Mouse (Mus musculus) kidney, adult 18-20 months (tissue): ENCODE results near the gene Mt4.
"Not testable (repeated sequence)": the region's sequence is repeated elsewhere in the genome, so short reads cannot be mapped to it uniquely, and the experiment has no call there.

Experiments
- DNase-seq: peaks from one replicate; pipeline ENCODE4 v3.0.0; 2021

Gene Mt4

DNA sequence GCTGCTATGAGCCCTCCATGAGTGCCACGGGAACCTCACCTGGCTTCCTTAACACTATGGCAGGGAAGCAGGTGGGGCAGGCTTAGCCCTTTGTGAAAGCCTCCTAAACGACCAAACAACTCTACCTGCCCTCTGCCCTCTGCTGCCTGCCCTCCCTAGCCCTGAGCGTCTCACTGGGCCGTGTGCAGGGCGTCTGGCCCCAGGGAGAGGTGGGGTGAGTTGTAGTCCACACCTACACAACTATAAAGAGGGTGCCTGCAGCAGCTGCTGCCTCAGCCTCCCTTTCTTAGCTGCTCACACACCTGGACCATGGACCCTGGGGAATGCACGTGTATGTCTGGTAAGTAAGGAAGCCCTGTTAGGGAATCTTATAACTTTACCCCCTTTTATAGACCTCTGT lies at the start of gene Mt4:
Gene Mt4, plus strand, starts transcription at position 265 of the 400 bp plus-strand sequence.
- DNase-seq = no peak

DNA sequence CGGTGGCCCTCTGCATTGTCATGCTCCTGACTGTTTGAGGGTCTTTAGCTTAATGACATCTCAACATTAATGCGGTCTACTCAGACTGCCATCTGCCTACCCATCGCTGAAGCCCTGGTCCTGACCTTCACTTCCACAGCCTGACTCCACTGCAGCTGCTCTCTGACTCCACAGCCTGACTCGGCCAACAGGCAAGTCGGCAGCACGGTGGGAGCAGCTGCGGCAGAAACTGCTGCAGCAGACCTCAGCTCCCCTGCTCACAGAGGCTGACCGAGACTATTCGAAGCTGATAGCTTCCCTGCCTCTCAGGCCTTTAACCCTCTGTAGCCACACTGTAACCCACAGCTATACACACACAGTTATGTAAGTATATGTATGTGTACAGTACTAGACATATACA lies 49.0 kb upstream of the Mt4 start:
- DNase-seq = no peak

DNA sequence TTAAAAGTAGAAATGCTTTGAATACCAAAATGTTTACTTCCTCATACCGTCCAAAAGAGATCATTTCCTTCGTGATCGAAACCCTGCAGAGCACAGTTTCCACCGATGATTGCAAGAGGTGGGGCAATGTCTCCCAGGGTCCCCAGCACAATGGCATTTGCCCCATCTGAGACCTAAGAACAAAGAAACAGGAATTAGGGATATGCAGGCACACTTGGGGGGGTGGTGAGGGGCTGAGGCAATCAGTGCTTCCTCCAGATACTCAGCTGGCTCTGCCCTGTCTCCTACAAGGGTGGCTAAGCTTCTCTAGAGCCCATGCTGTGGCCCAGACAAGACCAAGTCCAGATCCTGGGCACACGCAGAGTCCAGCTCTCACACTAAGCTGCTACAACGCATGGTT lies 47.3 kb upstream of the Mt4 start:
- no peak for DNase-seq

DNA sequence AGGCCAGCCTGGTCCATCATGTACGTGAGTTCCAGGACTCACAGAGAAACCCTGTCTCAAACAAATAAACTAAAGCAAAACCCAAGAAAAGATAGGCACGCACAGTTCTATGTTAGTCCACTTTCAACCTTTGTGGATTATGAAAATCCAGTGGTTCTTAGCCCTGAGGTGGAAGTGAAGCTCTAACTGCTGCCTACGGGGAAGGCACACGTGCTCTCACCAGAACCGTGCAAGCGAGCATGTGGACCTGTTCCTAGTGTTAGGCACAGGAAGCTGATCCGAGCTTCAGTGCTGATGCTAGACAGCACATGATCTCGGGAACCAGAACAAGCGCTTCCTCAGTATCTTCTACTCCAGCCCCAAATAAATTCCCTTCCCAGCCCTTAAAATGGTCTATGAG lies 44.1 kb upstream of the Mt4 start:
- no peak for DNase-seq

DNA sequence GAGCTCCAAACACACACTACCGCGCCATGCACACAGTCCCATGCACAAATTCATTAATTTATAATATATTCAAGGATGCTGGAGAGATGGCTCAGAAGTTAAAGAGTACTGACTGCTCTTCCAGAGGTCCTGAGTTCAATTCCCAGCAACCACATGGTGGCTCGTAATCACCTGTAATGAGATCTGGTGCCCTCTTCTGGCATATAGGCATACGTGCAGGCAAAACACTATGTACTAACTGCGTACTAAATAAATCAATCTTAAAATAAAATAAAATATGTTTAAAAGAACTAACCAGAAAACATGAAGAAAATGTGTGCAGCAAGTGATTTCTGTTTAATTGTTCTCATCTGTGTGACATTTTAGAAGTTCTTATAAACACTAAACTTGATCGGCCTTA lies 42.7 kb upstream of the Mt4 start:
- no peak for DNase-seq

DNA sequence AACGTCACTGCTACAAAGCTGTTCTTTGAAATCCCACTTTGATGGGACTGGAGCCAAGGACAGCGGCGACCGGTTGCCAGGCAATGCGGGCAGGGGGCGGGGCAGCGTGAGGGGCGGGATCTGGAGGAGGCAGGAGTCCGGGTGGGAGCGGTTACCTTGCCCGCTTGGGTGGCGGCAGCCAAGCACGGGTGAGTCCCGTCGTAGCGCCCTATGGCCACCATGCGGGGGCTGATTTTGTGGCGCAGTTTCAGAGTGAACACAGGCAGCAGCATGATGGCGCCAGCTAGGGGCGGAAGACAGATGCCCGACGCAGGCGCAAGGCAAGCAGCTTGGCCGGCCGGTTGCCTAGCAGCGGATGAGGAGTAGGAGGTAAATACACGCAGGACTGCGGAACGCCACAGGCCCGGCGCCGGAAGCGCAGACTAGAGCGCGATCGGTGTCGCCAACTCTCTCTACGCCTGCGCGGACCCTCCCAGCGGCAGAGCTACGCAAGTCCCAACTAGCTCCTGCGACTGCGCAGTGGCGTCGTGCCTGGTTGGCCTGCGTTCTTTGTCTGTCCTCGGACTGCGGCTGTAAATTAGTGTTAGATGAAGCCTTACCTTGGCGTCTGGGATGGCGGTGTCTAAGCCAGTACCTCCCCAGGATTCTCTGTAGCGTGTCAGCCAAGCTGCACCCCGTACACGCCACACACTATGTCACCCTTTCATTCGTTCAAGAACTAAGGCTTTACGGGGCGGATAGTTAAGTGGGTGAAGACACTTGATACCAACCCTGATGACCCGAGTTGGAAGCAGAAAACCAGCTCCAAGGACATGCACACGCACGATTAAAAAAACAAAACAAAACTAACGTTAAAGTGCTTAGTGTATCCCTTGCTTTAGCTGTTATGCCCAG lies 38.7 kb upstream of the Mt4 start, which contains the start of gene Bbs2:
Gene Bbs2, minus strand, starts transcription at position 848 of the 894 bp plus-strand sequence.
- peak; percentile 98 for DNase-seq

DNA sequence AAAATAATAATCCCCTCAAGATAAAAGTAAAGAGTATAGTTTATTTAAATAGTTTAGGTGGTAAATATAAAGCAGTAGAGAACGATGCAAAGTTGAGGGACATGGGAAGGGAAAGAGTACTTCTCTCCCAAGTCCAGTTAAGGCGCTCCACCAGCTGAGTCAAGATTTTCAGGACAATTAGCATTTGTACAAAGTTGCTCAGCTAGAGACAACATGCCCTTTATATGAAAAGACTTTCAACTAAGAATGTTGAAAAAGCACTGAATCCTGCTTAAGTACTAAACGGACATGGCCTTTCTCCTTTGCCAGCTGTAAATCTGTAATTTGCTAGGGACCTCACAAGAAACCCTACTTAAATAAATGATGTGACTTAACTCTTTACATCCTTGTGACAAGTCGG lies 38.0 kb upstream of the Mt4 start:
- DNase-seq = no peak

DNA sequence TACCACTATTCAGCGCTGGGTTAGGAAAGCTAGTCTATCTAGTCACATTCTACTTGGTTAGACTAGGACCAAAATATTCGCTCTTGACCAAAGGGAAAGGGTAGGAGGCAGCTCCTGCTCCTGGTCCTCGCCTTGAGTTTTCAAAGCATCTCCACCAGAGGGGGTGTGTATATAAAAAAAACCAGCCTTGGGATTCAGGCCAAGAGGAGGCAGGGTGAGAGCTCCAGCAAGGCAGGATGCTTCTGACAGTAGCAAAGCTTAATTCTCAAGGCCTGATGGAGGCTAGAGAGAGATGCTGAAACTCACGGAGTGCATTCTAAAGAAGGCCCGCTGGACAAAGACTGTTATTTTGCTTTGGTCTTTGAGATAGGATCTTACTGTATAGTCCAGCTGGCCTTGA lies 32.9 kb upstream of the Mt4 start:
- no peak for DNase-seq

DNA sequence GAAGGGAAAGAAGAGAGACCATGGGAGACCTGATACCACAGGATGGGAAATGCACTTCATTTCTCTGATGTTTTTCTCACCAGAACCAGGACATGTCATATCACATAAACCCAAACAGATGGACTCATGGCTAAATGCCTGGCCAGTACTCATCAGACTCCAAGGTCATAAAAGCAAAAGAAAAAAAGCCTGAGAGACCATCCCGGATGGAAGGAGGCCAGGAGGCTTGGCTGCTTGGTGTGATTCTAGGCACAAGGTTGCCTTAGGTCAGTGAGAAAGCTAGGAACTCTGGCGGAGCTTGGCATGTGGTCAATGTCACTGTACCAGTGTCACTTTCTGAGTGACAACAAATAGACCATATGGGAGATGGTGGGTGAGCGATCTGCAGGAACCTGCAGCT lies 29.1 kb upstream of the Mt4 start:
- no peak for DNase-seq

DNA sequence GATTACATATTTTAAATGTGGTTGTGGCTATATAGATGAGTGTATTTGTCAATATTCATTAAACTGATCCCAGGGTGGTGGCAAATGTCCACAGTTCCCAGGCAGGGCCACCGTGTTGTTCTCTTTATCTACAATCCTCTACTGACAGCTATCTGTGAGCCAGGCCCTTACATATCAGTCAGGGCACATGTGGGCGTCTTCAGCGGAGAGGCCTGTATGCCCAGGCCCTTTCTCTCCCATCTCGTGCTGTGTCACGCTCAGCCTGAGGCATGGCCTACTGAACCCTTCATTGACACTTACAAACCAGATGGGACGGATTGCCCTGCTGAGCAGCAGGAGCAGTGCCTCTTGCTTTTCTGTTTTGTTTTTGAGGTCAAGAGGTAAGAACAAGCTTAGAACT lies 27.6 kb upstream of the Mt4 start:
- no peak for DNase-seq

DNA sequence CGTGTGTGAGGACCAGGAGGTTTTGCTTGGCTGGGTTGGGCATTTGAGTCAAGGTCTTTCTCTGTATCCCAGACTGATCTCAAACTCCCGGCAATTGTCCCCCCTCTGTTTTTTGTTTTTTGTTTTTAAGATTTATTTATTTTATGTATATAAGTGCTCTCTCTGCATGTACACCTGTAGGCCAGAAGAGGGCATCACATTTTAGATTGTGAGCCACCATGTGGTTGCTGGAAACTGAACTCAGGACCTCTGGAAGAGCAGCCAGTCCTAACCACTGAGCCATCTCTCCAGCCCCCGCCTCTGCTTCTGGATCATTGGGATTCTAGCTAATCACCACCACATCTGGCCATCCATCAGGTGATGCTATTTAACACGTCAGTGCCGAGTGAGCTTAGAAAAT lies 27.2 kb upstream of the Mt4 start:
- DNase-seq = no peak

DNA sequence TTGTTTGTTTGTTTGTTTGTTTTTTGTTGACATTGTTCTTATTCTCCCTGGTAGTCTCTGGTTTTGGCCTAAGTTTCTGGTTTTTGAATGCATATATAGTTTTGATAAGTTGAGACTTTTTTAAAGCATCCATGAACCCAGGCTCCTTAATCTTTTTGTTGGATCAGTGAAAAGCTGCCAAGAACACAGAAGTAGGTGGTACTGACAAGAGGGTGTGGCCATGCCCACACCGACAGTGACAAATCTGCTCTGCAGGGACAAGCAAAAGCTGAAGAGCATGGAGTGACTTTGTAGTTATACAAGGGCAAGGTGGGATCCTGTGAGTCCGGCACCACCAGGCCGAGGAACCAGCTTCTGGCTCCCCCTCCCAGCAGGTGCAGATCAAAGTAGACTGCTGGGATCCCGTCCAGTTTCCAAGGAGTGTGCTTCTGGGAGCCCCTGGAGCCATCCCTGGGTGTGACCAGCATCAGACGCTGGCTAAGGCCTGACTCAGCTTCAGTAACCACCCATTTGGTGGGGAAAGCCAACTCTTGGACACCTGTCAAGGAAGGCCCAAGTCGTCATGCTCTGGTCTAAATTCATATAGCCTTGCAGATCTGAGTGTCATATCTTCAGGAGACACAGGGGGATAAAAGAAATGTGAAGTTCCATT lies 26.3 kb upstream of the Mt4 start:
- DNase-seq = no peak

DNA sequence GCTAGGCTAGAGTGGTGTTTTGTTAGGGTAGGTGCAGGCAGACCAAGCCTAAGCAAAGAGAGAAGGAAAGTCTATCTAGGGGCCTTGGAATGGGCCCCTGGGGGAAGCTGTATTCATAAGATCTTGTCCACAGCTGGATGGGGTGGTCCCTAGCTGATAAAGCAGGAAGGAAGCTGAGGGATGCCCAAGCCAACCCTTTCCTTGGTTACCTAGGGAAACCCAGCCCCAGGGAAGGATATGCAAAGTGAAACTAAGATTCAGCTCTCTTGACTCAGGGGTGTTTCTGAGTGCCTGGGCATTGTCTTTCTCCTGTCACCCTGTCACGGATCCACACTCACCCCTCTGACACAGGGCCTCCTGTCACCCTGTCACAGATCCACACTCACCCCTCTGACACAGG lies 23.6 kb upstream of the Mt4 start:
- no peak for DNase-seq

DNA sequence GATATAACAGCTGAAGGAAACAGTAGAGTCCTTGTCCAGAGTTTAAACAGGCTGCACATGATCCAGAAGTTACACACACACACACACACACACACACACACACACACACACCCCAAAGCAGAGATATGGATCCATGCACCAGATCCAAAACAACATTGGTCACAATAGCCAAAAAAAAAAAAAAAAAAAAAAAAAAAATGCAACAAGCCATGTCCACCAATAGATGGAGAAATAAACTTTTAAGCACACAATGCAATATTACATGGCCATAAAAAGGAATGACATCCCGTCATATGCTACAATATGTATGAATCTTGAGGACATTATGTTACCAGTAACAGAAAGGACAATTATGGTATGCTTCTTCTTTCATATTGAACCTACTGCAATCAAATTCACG lies 23.0 kb upstream of the Mt4 start:
- no peak for DNase-seq

DNA sequence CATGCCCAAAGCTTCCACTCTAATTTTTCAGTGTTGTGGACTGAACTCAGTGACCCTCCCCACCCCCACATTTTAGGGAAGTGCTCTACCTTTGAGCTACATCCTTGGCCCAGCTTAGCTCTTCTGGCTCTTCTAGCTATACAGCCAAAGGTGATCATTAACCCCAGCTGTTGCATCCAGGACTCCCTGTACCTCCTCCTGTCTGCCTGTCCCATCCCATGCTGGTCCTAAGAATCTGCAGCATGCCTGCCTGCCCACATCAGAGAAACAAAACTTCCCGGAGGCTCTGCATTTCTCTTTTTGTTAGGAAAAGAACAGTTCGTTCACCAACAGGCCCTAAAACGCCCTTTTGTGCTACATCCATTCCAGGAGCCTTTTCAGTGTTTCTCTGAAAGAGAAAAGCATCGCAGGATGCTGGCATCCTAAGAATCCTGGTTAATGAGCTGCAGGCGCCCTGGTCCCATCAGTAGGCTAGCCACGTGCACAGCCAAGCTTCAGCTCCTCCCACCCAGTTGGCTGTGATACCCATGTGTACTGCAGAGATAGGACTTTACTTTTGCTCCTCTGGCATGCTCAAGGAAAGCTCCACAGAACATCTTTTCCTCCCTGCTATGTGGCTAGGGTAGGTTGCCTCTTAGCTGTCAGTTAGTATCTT lies 18.1 kb upstream of the Mt4 start:
- DNase-seq = peak; percentile 18

DNA sequence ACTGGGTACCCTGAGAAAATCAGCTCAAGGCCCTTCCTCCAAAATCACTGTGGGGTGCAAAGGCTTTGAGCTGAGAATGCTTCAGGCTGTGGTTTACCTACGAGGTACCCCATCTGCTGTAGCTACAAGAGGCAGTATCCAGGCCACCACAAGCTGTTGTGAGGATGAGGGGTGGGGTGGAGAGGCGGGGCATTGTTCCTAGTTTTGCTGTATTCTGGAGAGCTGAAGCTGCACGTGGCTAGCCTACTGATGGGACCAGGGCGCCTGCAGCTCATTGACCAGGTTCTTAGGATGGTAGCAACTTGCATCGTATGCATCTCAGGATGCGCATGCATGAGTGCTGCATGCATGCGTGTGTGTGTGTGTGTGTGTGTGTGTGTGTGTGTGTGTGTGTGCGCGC lies 15.4 kb upstream of the Mt4 start:
- no peak for DNase-seq

DNA sequence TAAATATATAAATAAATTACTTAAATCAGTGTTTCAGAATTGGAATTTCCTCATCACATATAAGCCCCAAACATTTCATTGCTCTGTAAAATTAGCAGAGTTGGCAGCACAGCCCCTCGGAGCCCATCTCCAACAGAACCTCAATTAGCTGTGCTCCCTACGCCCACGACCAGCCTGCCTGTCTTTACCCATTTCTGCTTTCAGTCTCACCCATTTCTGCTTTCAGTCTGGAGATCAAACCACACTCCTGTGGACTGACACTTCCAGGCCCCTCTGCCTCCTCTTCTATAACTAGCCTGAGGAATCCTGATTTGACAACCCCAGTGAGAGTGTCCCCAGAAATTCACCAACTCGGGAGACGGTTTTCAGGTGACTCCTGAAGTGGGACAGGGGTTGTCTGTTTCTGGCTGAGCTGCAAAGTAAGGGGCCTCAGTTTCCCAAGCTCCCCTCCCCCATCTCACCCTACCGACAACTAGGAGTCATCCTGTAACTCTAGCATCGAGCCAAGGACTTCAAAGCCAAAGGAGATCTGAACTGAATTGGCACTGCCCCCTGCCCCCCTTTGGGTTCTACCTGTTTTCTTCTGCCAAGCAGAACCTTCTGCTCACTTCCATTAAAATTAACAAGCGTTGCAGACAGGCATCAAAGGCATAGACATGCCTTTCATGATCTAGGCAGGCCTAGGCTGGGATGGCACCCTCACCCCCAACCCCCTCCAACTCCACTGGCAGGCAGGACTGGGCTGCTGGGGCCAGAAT lies 14.1 kb upstream of the Mt4 start:
- no peak for DNase-seq

DNA sequence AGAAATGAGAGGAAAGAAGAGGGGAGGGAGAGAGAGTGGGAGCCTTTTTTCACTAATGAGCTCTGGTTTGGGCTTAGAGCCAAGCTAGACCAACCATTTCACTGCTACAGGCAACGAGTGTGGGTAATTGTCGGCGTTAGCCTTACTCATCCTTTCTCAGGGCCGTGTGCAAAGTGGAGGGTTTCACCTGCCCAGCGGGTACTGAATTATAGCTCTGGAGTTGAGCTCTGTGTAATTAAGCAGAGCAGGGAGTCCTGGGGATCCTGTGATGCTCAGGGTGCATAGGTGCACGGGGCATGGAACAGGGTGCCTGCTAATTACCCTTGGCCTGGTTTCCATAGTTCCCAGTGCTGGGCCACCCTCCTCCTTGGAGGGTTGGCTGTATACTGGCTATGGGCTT lies 9.3 kb upstream of the Mt4 start:
- no peak for DNase-seq

DNA sequence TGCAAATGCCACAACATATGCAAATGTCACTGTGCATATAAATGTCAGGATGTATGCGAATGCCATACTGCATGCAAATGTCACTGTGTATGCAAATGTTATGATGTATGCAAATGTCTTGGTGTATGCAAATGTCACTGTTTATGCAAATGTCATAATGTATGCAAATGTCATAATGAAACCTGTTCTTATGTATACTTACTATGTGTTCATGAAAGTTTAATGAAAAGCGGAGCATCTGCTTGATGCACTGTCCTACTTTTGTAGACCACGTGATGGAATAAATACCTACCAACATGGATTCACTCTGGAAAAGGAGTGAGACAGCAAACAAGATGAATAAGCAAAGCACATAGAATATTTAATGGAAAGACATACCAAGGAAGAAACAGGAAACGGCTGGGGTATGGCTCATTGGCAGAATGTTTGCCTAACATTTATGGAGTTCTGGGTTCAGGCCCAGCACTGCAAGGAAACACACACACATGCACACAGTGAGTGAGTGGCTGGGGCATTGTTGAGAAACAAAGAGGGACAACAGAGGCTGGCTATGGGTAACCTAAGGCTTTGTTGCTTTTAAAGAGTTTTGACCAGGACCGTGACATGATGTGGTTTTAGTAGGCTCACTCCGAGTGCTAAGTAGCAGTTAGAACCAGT lies 7.7 kb upstream of the Mt4 start:
- DNase-seq = no peak

DNA sequence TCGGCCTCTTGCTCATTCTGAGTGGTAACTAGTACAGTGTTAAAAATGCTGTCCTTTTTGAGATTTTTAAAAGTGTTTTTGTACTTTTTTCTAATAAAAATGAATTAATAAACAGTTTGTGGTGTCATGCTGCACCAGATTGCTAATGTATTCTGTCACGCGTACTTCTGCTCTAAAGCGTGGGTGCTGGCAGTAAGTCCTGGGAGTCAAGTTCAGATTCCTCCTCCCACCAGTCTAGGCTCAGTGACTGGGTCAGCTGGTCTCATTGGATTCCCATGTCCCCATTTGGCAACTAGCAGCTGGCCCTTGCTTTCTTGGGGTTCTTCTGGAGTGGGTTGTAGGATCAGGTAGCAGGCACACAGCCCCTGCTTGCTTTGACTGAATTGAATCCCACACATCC lies 6.9 kb upstream of the Mt4 start:
- DNase-seq = no peak

DNA sequence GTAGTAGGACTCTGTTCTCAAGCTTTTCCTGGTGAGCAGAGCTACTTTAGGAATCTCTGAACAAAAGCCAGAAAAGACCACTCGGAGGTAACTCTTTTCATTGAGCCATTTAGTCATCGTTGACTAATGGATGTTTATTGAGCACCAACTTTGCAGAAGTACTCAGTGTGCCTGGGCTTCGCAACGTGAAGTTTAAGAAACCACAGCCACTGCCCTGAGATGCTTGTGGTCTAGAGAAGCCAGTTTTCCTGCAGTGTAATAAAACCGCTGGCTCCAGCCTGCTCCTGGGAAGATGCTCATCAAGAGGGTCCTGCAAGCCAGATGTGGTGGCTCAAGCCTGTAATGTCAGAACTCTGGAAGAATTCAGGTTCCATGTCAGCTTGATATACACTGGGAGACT lies 4.9 kb upstream of the Mt4 start:
- DNase-seq = no peak

DNA sequence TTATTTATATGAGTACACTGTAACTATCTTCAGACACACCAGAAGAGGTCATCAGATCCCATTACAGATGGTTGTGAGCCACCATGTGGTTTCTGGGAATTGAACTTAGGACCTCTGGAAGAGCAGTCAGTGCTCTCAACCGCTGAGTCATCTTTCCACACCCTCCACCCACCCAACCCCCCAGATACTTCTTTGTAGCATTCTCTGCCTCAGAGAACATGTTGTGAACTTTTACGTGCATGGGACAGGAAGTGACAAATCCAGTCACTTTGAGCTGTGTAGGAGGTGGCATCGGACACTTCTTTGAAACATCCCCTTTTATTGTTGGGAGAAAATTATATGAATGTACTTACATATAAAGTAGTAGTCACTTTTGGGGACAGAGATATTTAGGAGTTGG lies 2.4 kb upstream of the Mt4 start:
- DNase-seq = not testable (repeated sequence)

DNA sequence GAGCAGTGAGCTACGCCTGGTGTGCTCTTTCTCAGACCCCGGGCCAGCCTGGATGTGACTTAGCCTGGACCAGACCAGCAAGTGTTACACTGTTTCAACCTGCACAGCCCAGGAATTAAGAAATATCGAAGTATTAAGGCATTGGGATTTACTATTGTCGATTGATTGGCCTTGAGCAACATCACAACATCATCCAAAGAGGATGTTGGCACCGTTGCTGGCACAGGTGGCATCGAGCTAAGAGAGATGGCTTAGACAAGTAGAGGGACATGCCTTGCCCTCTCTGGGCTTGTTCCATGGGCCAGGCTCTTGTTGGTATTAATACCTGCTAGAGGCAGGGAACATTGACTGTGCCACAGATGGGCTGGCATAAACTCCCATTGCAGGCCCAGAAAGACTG lies 1.4 kb upstream of the Mt4 start:
- no peak for DNase-seq
